Mouse (Mus musculus) MEL (cell line): ENCODE measurements around the gene Nefh. TPM values are rescaled to one million over a fixed set of nuclear protein-coding genes. Genes with fewer than 3 reads are reported as not detected.

Experiments
- DNase-seq: peaks from one replicate; pipeline ENCODE4 v3.0.0; 2011; ENCODE audit warnings: low read depth, low spot score
- H3K27ac ChIP-seq: 2 replicates; pipeline ENCODE4 v1.5.1; 2012; ENCODE audit warnings: low read depth, mild to moderate bottlenecking, control low read depth, low read length, moderate library complexity; ENCODE audit not compliant: control insufficient read depth
- H3K27me3 ChIP-seq, 2 experiments: fragments of 150-350 bp in 1 of 2; sonication (generic) in 1 of 2; 2 replicates each; pipeline ENCODE4 v1.6.1; 2012; ENCODE audit warnings: low read length in 2 of 2, mild to moderate bottlenecking in 2 of 2, improper control_type of control experiment in 1 of 2, moderate library complexity in 1 of 2; ENCODE audit not compliant: insufficient read depth in 2 of 2, control insufficient read depth in 1 of 2
- H3K36me3 ChIP-seq, 2 experiments: 2 replicates each; pipeline ENCODE4 v1.6.1; 2012 to 2014; ENCODE audit warnings: low read length in 2 of 2, improper control_type of control experiment in 1 of 2, inconsistent platforms in 1 of 2, mild to moderate bottlenecking in 1 of 2; ENCODE audit not compliant: insufficient read depth in 2 of 2, control insufficient read depth in 1 of 2
- H3K4me1 ChIP-seq, 2 experiments: fragments of 150-350 bp in 1 of 2; sonication (generic) in 1 of 2; 2 replicates each; pipeline ENCODE4 v1.6.1; 2012; ENCODE audit warnings: low read length in 2 of 2, improper control_type of control experiment in 1 of 2, mild to moderate bottlenecking in 1 of 2; ENCODE audit not compliant: insufficient read depth in 2 of 2, control insufficient read depth in 1 of 2
- H3K4me3 ChIP-seq, 2 experiments: fragments of 150-350 bp in 1 of 2; sonication (generic) in 1 of 2; 2 replicates each; pipeline ENCODE4 v1.5.1; 2012; ENCODE audit warnings: low read depth in 2 of 2, low read length in 2 of 2, mild to moderate bottlenecking in 2 of 2, moderate library complexity in 2 of 2, control low read depth in 1 of 2, improper control_type of control experiment in 1 of 2; ENCODE audit not compliant: control insufficient read depth in 1 of 2, insufficient read depth in 1 of 2
- H3K79me2 ChIP-seq: 2 replicates; pipeline ENCODE4 v1.6.1; 2012; ENCODE audit warnings: mild to moderate bottlenecking, low read length, moderate library complexity; ENCODE audit not compliant: control insufficient read depth, poor library complexity, insufficient read depth
- H3K9ac ChIP-seq: 2 replicates; pipeline ENCODE4 v1.6.1; 2012; ENCODE audit warnings: low read depth, mild to moderate bottlenecking, control low read depth, low read length, moderate library complexity; ENCODE audit not compliant: control insufficient read depth, poor library complexity, severe bottlenecking
- H3K9me3 ChIP-seq: fragments of 150-350 bp; sonication (generic); replicated peaks from 2 replicates; pipeline ENCODE4 v1.6.1; 2012; ENCODE audit warnings: mild to moderate bottlenecking, low read length, improper control_type of control experiment, moderate library complexity; ENCODE audit not compliant: insufficient read depth
- CHD1 ChIP-seq: IDR thresholded peaks from 2 replicates; pipeline ENCODE4 v1.6.1; 2012; ENCODE audit warnings: low read depth, mild to moderate bottlenecking, inconsistent platforms, low read length, improper control_type of control experiment
- CHD2 ChIP-seq: IDR thresholded peaks from 2 replicates; pipeline ENCODE4 v1.6.1; 2011; ENCODE audit warnings: low read length, improper control_type of control experiment
- CTCF ChIP-seq, 3 experiments: IDR thresholded peaks in 2 of 3; conservative IDR thresholded peaks in 1 of 3; 2 replicates each; pipeline ENCODE4 v1.5.1; 2011 to 2012; ENCODE audit warnings: low read length in 3 of 3, low read depth in 2 of 3, mild to moderate bottlenecking in 2 of 3, improper control_type of control experiment in 1 of 3, inconsistent platforms in 1 of 3, mixed read lengths in 1 of 3, moderate library complexity in 1 of 3; ENCODE audit not compliant: control insufficient read depth in 1 of 3, insufficient read depth in 1 of 3, poor library complexity in 1 of 3, severe bottlenecking in 1 of 3
- E2F4 ChIP-seq: IDR thresholded peaks from 2 replicates; pipeline ENCODE4 v1.6.1; 2011; ENCODE audit warnings: low read depth, low read length, improper control_type of control experiment, borderline replicate concordance
- ELF1 ChIP-seq: IDR thresholded peaks from 2 replicates; pipeline ENCODE4 v1.6.1; 2014; ENCODE audit warnings: low read depth, mild to moderate bottlenecking, inconsistent platforms, low read length, improper control_type of control experiment, moderate library complexity
- EP300 ChIP-seq, 2 experiments: IDR thresholded peaks; 2 replicates each; pipeline ENCODE4 v1.6.1; 2011; ENCODE audit warnings: improper control_type of control experiment in 2 of 2, low read length in 2 of 2, low read depth in 1 of 2, mild to moderate bottlenecking in 1 of 2
- ETS1 ChIP-seq: IDR thresholded peaks from 2 replicates; pipeline ENCODE4 v1.6.1; 2012; ENCODE audit warnings: low read depth, mild to moderate bottlenecking, inconsistent platforms, low read length, improper control_type of control experiment, moderate library complexity
- GABPA ChIP-seq: IDR thresholded peaks from 2 replicates; pipeline ENCODE4 v1.6.1; 2012; ENCODE audit warnings: low read depth, mild to moderate bottlenecking, inconsistent platforms, low read length, improper control_type of control experiment, moderate library complexity
- GATA1 ChIP-seq: IDR thresholded peaks from 2 replicates; pipeline ENCODE4 v1.6.1; 2011; ENCODE audit warnings: low read depth, low read length, improper control_type of control experiment
- HCFC1 ChIP-seq: IDR thresholded peaks from 2 replicates; pipeline ENCODE4 v1.6.1; 2012; ENCODE audit warnings: low read depth, mild to moderate bottlenecking, inconsistent platforms, low read length, improper control_type of control experiment, moderate library complexity
- JUND ChIP-seq: IDR thresholded peaks from 2 replicates; pipeline ENCODE4 v1.6.1; 2011; ENCODE audit warnings: low read depth, mild to moderate bottlenecking, improper control_type of control experiment, low read length
- KAT2A ChIP-seq: conservative IDR thresholded peaks from 2 replicates; pipeline ENCODE4 v1.6.1; 2012; ENCODE audit warnings: low read depth, low read length, improper control_type of control experiment, inconsistent platforms
- MAFK ChIP-seq: IDR thresholded peaks from 2 replicates; pipeline ENCODE4 v1.6.1; 2011; ENCODE audit warnings: low read depth, mild to moderate bottlenecking, low read length, improper control_type of control experiment, borderline replicate concordance
- MAX ChIP-seq: IDR thresholded peaks from 2 replicates; pipeline ENCODE4 v1.6.1; 2011; ENCODE audit warnings: low read length, improper control_type of control experiment
- MAZ ChIP-seq: IDR thresholded peaks from 2 replicates; pipeline ENCODE4 v1.6.1; 2012; ENCODE audit warnings: low read depth, mild to moderate bottlenecking, inconsistent platforms, low read length, improper control_type of control experiment
- MEF2A ChIP-seq: IDR thresholded peaks from 2 replicates; pipeline ENCODE4 v1.6.1; 2014; ENCODE audit warnings: low read depth, mild to moderate bottlenecking, inconsistent platforms, low read length, improper control_type of control experiment; ENCODE audit not compliant: poor library complexity, insufficient replicate concordance, severe bottlenecking; ENCODE audit errors: extremely low read depth
- MXI1 ChIP-seq: IDR thresholded peaks from 2 replicates; pipeline ENCODE4 v1.6.1; 2011; ENCODE audit warnings: mild to moderate bottlenecking, low read depth, low read length, improper control_type of control experiment
- MYB ChIP-seq: IDR thresholded peaks from 2 replicates; pipeline ENCODE4 v1.6.1; 2011; ENCODE audit warnings: mild to moderate bottlenecking, low read depth, low read length, improper control_type of control experiment
- MYC ChIP-seq: IDR thresholded peaks from 2 replicates; pipeline ENCODE4 v1.6.1; 2011; ENCODE audit warnings: low read depth, mild to moderate bottlenecking, low read length, improper control_type of control experiment, moderate library complexity
- NELFE ChIP-seq: IDR thresholded peaks from 2 replicates; pipeline ENCODE4 v1.6.1; 2011; ENCODE audit warnings: low read depth, low read length, improper control_type of control experiment
- NRF1 ChIP-seq: IDR thresholded peaks from 2 replicates; pipeline ENCODE4 v1.6.1; 2014; ENCODE audit warnings: low read depth, mild to moderate bottlenecking, inconsistent platforms, low read length, improper control_type of control experiment, moderate library complexity; ENCODE audit not compliant: poor library complexity, insufficient read depth, severe bottlenecking
- POLR2A ChIP-seq, 2 experiments: IDR thresholded peaks; 2 replicates each; pipeline ENCODE4 v1.6.1; 2011 to 2012; ENCODE audit warnings: low read length in 2 of 2, mild to moderate bottlenecking in 2 of 2, control low read depth in 1 of 2, improper control_type of control experiment in 1 of 2, low read depth in 1 of 2, moderate library complexity in 1 of 2; ENCODE audit not compliant: control insufficient read depth in 1 of 2, insufficient read depth in 1 of 2, poor library complexity in 1 of 2
- POLR2AphosphoS2 ChIP-seq: IDR thresholded peaks from 2 replicates; pipeline ENCODE4 v1.6.1; 2011; ENCODE audit warnings: low read length, improper control_type of control experiment
- POLR2AphosphoS5 ChIP-seq: IDR thresholded peaks from 2 replicates; pipeline ENCODE4 v1.6.1; 2012; ENCODE audit warnings: low read depth, borderline replicate concordance, mild to moderate bottlenecking, inconsistent platforms, low read length, moderate library complexity, mixed read lengths
- RAD21 ChIP-seq: IDR thresholded peaks from 2 replicates; pipeline ENCODE4 v1.6.1; 2011; ENCODE audit warnings: mild to moderate bottlenecking, low read depth, low read length, improper control_type of control experiment
- RCOR1 ChIP-seq: IDR thresholded peaks from 2 replicates; pipeline ENCODE4 v1.6.1; 2012; ENCODE audit warnings: low read depth, mild to moderate bottlenecking, inconsistent platforms, low read length, improper control_type of control experiment
- SIN3A ChIP-seq: IDR thresholded peaks from 2 replicates; pipeline ENCODE4 v1.6.1; 2012; ENCODE audit warnings: low read length, improper control_type of control experiment, inconsistent platforms
- SMC3 ChIP-seq: IDR thresholded peaks from 2 replicates; pipeline ENCODE4 v1.6.1; 2011; ENCODE audit warnings: low read depth, low read length, improper control_type of control experiment
- TAL1 ChIP-seq: IDR thresholded peaks from 2 replicates; pipeline ENCODE4 v1.6.1; 2012; ENCODE audit warnings: mild to moderate bottlenecking, inconsistent platforms, low read length, moderate library complexity, mixed read lengths
- TBP ChIP-seq: IDR thresholded peaks from 2 replicates; pipeline ENCODE4 v1.8.0; 2011; ENCODE audit warnings: low read depth, low read length, improper control_type of control experiment
- TCF12 ChIP-seq: IDR thresholded peaks from 2 replicates; pipeline ENCODE4 v1.6.1; 2014; ENCODE audit warnings: low read depth, mild to moderate bottlenecking, inconsistent platforms, low read length, improper control_type of control experiment, moderate library complexity
- UBTF ChIP-seq: IDR thresholded peaks from 2 replicates; pipeline ENCODE4 v1.6.1; 2012; ENCODE audit warnings: low read depth, mild to moderate bottlenecking, inconsistent platforms, low read length, improper control_type of control experiment, moderate library complexity, borderline replicate concordance; ENCODE audit not compliant: insufficient read depth
- USF1 ChIP-seq: IDR thresholded peaks from 2 replicates; pipeline ENCODE4 v1.6.1; 2014; ENCODE audit warnings: low read depth, mild to moderate bottlenecking, inconsistent platforms, low read length, improper control_type of control experiment, moderate library complexity
- USF2 ChIP-seq, 2 experiments: IDR thresholded peaks; 2 replicates each; pipeline ENCODE4 v1.6.1; 2011 to 2012; ENCODE audit warnings: improper control_type of control experiment in 2 of 2, low read length in 2 of 2, borderline replicate concordance in 1 of 2, inconsistent platforms in 1 of 2, low read depth in 1 of 2, mild to moderate bottlenecking in 1 of 2; ENCODE audit not compliant: insufficient read depth in 1 of 2
- ZC3H11A ChIP-seq: IDR thresholded peaks from 2 replicates; pipeline ENCODE4 v1.6.1; 2012; ENCODE audit warnings: low read depth, mild to moderate bottlenecking, inconsistent platforms, low read length, improper control_type of control experiment
- ZKSCAN1 ChIP-seq: IDR thresholded peaks from 2 replicates; pipeline ENCODE4 v1.6.1; 2012; ENCODE audit warnings: low read depth, mild to moderate bottlenecking, inconsistent platforms, low read length, improper control_type of control experiment, moderate library complexity
- ZMIZ1 ChIP-seq: IDR thresholded peaks from 2 replicates; pipeline ENCODE4 v1.6.1; 2012; ENCODE audit warnings: low read depth, mild to moderate bottlenecking, inconsistent platforms, low read length, improper control_type of control experiment, moderate library complexity
- ZNF384 ChIP-seq: IDR thresholded peaks from 2 replicates; pipeline ENCODE4 v1.6.1; 2012; ENCODE audit warnings: low read depth, mild to moderate bottlenecking, inconsistent platforms, low read length, improper control_type of control experiment
- polyA plus RNA-seq, 2 experiments: library from polyadenylated mRNA; stranded (reverse) in 1 of 2; unstranded in 1 of 2; fragments of >175 nt in 1 of 2; fragments of >200 nt in 1 of 2; gene quantifications; 2 replicates each; pipeline versions ENCODE4 v1.2.1 to v1.2.4; 2012; ENCODE audit warnings: low replicate concordance in 2 of 2, low read depth in 1 of 2; ENCODE audit not compliant: insufficient read length in 2 of 2, insufficient read depth in 1 of 2, missing spikeins in 1 of 2
- total RNA-seq: library from RNA; depleted of rRNA; stranded (reverse); fragments of 300-350 nt; gene quantifications from 2 replicates; pipeline ENCODE4 v1.2.3, GENCODE M21; 2012

Gene Nefh
- total and polyA plus RNA-seq, 3 experiments = 0.03 TPM; not detected in 2

DNA sequence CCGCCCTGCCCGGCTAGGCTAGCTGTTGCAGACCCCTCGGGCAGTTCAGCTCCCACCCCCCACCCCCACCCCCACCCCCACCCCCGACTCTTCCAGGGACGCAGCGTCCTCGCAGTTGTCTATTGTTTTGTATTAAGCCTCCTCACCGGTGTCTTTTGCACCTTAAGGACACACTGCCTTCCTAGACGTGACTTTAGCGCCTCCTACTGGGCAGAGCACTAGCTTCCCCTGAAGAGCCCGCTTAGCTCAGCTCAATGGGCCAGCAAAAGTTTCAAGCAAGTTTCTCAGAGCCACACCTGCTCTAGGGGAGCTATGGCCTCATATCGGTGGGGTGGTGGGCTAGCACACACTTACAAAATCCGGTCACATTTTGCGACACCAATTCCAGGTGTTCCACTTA is 27.8 kb upstream of the Nefh start:
- H3K4me1 ChIP-seq = peaks cover 8 to 22% of the 10 kb centered on the region in 2 experiments
- no peaks in the 10 kb centered on the region for H3K79me2 ChIP-seq
- H3K9ac ChIP-seq = peak overlapping the region; percentile 68
- peaks cover 0 to 12% of the 10 kb centered on the region in 2 experiments; a peak in 2 of 4 replicates for H3K36me3 ChIP-seq
- peak; percentile 96 for DNase-seq
- H3K27ac ChIP-seq = no peak overlapping the region
- no peaks in the 10 kb centered on the region for H3K27me3 ChIP-seq
- H3K9me3 ChIP-seq = no peaks in the 10 kb centered on the region
- H3K4me3 ChIP-seq = peak overlapping the region in 1 of 2 experiments; percentile 21; a peak in 1 of 4 replicates
- TF ChIP-seq JUND = no peak
- no peak for TF ChIP-seq CHD2
- no peak for TF ChIP-seq TAL1
- no peak for TF ChIP-seq TCF12
- no peak for TF ChIP-seq MAX
- no peak for TF ChIP-seq EP300 (IDR thresholded peaks at IDR 0.05; ENCODE audit: low read depth in 1 of 2, low read length in 2 of 2)
- TF ChIP-seq ZNF384 = peak; percentile 41; the same call in 1 of the 2 replicates
- no peak for TF ChIP-seq E2F4
- no peak for TF ChIP-seq CHD1
- no peak for TF ChIP-seq UBTF
- TF ChIP-seq ZMIZ1 = no peak
- no peak for TF ChIP-seq GABPA
- TF ChIP-seq HCFC1 = peak; percentile 26; the same call in 1 of the 2 replicates
- 0 out of 2 replicates have a peak, but pooled peaks have one; percentile 10 for TF ChIP-seq ELF1
- TF ChIP-seq MYC = no peak
- no peak; the same call in 1 of the 2 replicates for TF ChIP-seq RCOR1
- no peak for TF ChIP-seq NRF1
- TF ChIP-seq ZKSCAN1 = no peak
- 0 out of 2 replicates have a peak, but pooled peaks have one; percentile 4 for TF ChIP-seq NELFE
- TF ChIP-seq SMC3 = peak; percentile 89
- TF ChIP-seq SIN3A = peak; percentile 71
- no peak for TF ChIP-seq ETS1
- no peak for TF ChIP-seq MXI1
- TF ChIP-seq RAD21 = peak; percentile 95
- TF ChIP-seq MEF2A = no peak
- no peak for TF ChIP-seq MAZ
- TF ChIP-seq POLR2AphosphoS2 = no peak
- TF ChIP-seq MYB = no peak
- no peak for TF ChIP-seq KAT2A
- TF ChIP-seq USF1 = no peak
- TF ChIP-seq ZC3H11A = peak; percentile 91
- TF ChIP-seq USF2 (IDR thresholded peaks at IDR 0.05; ENCODE audit: borderline replicate concordance in 1 of 2, insufficient read depth in 1 of 2, low read depth in 1 of 2, low read length in 2 of 2) = no peak
- no peak for TF ChIP-seq POLR2A (IDR thresholded peaks at IDR 0.05; ENCODE audit: control insufficient read depth in 1 of 2, insufficient read depth in 1 of 2, low read depth in 1 of 2, low read length in 2 of 2, poor library complexity in 1 of 2)
- TF ChIP-seq TBP = no peak
- TF ChIP-seq MAFK = no peak
- TF ChIP-seq POLR2AphosphoS5 = no peak
- TF ChIP-seq CTCF (IDR thresholded peaks at IDR 0.05 in 2 of 3, conservative IDR thresholded peaks at IDR 0.05 in 1 of 3; ENCODE audit: control insufficient read depth in 1 of 3, insufficient read depth in 1 of 3, low read depth in 2 of 3, low read length in 3 of 3, poor library complexity in 1 of 3, severe bottlenecking in 1 of 3) = peak; percentile 95 to 98 (median 97)
- no peak for TF ChIP-seq GATA1
